Mouse (Mus musculus) embryonic facial prominence, embryonic 13.5 days (tissue): ENCODE measurements around the gene Mrps35. TPM values are rescaled to one million over a fixed set of nuclear protein-coding genes. Genes with fewer than 3 reads are reported as not detected.

Experiments used
- ATAC-seq: fragments of 200-750 bp; cut with Nextera tagmentation; 2 replicates; pipeline ENCODE4 v1.8.0; 2017; ENCODE audit warnings: low read depth; ENCODE audit not compliant: insufficient number of reproducible peaks, insufficient read depth, low FRiP score, low TSS enrichment
- H3K27ac ChIP-seq: fragments of 300-500 bp; sonication (generic); 2 replicates; pipeline ENCODE4 v1.5.1; 2015; ENCODE audit warnings: moderate library complexity, mild to moderate bottlenecking, inconsistent platforms
- H3K27me3 ChIP-seq: fragments of 300-500 bp; sonication (generic); 2 replicates; pipeline ENCODE4 v1.6.1; 2015; ENCODE audit warnings: mild to moderate bottlenecking, inconsistent platforms
- H3K36me3 ChIP-seq: fragments of 300-500 bp; sonication (generic); 2 replicates; pipeline ENCODE4 v1.6.1; 2015; ENCODE audit warnings: mild to moderate bottlenecking, inconsistent platforms
- H3K4me1 ChIP-seq: fragments of 300-500 bp; sonication (generic); 2 replicates; pipeline ENCODE4 v1.6.1; 2015; ENCODE audit warnings: inconsistent platforms
- H3K4me2 ChIP-seq: fragments of 300-500 bp; sonication (generic); 2 replicates; pipeline ENCODE4 v1.6.1; 2015; ENCODE audit warnings: moderate library complexity, mild to moderate bottlenecking, inconsistent platforms
- H3K4me3 ChIP-seq: fragments of 300-500 bp; sonication (generic); 2 replicates; pipeline ENCODE4 v1.5.1; 2015; ENCODE audit warnings: mild to moderate bottlenecking, inconsistent platforms
- H3K9ac ChIP-seq: fragments of 300-500 bp; sonication (generic); 2 replicates; pipeline ENCODE4 v1.6.1; 2015; ENCODE audit warnings: mild to moderate bottlenecking, inconsistent platforms
- H3K9me3 ChIP-seq: fragments of 300-500 bp; sonication (generic); 2 replicates; pipeline ENCODE4 v1.6.1; 2016; ENCODE audit warnings: inconsistent platforms
- WGBS: fragments of 180-500 bp; shearing (Covaris S2); methylation state at CpG from one replicate; pipeline ENCODE4 v1.1.7; 2015; ENCODE audit warnings: mixed read lengths; 5-methylcytosine and 5-hydroxymethylcytosine counted together
- polyA plus RNA-seq: library from polyadenylated mRNA; unstranded; fragments of >200 nt; fragmentation: Nextera tagmentation; extraction: Ambion mirVana; gene quantifications from 2 replicates; pipeline ENCODE4 v1.2.1, GENCODE M21; 2015

Gene Mrps35
- polyA plus RNA-seq: 102 and 106 TPM in 2 replicates

DNA sequence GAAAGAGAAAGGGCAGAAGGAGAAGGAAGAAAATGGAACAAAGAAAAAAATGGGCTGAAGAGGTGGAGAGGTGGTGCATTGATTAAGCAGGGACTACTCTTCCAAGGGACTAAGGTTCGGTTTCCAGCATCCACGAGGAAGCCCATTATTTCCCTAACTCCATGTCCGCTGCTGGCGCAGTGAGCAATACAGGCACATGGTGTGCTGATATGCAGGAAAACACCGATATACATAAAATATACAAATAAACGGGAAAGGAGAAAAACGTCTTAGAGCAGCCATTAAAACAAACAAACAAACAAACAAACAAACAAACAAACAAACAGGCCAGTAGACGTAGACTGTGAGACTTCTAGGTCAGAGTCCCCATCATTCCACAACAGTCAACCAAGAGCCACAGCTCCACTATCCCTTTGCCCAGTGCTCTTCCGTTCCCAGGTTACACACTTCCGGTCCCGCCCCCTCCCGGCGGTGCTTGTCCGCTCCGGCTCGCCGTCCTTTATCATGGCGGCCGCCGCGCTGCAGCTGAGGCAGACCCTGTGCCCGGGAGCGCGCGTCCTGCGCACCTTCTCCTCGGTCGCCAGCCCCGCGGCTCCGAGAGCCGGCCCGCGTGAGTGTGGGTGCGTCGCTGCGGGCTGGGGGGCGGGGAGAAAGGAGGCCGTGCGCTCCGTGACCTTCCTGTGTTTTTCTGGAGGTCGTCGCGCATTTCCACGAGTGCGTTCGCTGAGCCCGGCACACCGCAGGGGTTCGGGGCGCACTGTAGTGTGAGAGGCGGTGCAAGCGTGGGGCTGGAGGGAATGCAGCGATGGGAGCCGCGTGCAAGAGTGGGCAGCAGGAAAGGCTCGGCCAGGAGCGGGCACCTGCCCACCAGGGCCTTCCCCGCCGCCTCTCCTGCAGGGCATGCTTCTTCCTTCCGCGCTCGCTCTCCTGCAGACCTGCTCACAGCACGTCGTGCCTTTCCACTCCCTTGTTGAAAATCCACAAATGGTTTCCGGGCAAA is at the start of gene Mrps35:
TSS of gene Mrps35 (plus strand) at position 474 of the 1,000 bp plus-strand sequence.
- Histone ChIP-seq H3K9ac (peak within 1 kb of the TSS; percentile 96), H3K27me3 (peaks cover 4% of the 10 kb centered on the region; the same call in 1 of the 2 replicates), H3K4me2 (peak within 1 kb of the TSS; percentile 72), H3K4me1 (peaks cover 11% of the 10 kb centered on the region), H3K9me3 (no peaks in the 10 kb centered on the region), H3K36me3 (peaks cover 15% of the 10 kb centered on the region), H3K27ac (peak within 1 kb of the TSS; percentile 89), H3K4me3 (peak within 1 kb of the TSS; percentile 88)
- ATAC-seq: peak; percentile 94
- WGBS: 3% methylated on average over 65 of the region's 66 CpGs

DNA sequence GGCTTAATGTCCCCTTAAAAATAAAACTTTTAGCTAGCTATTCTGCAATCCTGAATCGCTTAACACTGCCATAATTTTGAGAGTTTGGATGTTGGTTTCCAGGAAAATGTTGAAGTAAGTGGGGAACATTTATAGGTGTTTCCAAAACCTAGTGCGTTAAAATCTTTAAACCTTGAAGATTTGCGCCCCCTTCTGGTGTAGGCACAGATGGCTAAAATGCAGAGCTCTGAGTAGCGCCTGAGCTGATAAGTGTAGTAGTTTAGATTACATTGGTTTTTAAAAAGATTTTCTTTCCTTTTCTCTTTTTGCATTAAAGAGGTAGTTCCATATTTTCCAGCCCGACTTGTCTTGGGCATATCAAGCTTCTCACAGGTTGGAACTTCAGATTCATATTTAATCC is 48.3 kb upstream of the Mrps35 start:
- H3K4me1 ChIP-seq: 0 out of 2 replicates have a peak, but pooled peaks cover 9% of the 10 kb centered on the region
- H3K4me3 ChIP-seq: no peak overlapping the region
- H3K36me3 ChIP-seq: peaks cover 38% of the 10 kb centered on the region
- H3K27ac ChIP-seq: no peak overlapping the region
- no peaks in the 10 kb centered on the region for H3K27me3 ChIP-seq
- no peak overlapping the region for H3K4me2 ChIP-seq
- H3K9ac ChIP-seq: no peak overlapping the region
- no peaks in the 10 kb centered on the region for H3K9me3 ChIP-seq
- ATAC-seq: no peak
- WGBS: 45% methylated on average over 5 of the region's 5 CpGs

DNA sequence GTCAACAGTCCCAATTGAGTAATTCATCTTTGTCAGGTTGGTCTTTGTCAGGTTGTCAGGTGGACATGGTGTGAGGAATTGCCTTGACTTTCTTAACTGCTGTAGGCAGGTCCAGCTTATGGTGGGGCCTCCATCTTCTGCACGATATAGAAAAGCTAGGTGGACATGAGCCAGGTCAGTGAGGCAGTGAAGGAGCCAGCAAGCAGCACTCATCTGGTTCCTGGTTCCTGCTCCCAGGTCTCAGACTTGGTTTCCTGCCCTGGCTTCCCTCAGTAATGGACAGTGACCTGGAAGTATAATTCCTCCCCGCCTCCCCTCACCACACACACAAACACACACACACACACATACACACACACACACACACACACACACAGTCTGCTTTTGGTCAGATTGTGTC is 47.2 kb upstream of the Mrps35 start:
- H3K9me3 ChIP-seq: no peaks in the 10 kb centered on the region
- peaks cover 46% of the 10 kb centered on the region for H3K36me3 ChIP-seq
- 92% methylated on average over 2 of the region's 2 CpGs for WGBS
- ATAC-seq: no peak
- no peak overlapping the region for H3K4me2 ChIP-seq
- H3K4me1 ChIP-seq: 0 out of 2 replicates have a peak, but pooled peaks cover 9% of the 10 kb centered on the region
- H3K9ac ChIP-seq: no peak overlapping the region
- no peaks in the 10 kb centered on the region for H3K27me3 ChIP-seq
- no peak overlapping the region for H3K4me3 ChIP-seq
- H3K27ac ChIP-seq: no peak overlapping the region

DNA sequence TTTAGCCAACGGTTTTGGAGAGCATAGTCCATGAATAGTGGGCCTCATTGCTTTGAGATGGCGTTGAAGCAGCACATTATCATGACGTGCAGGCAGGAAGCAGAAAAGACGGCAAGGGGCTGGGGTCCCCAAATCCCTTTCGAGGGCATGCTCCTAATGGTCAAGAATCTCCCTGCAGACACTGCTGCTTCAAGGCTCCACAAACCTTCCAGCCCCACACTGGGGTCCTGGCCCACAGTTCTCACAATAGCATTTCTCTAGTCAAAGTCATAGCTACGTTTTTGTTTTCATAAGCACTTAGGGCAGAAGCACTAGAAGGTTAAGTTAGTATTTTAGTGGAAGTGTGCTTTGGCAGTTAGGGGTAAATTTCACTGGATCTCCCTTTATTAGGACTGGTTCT is 46.7 kb upstream of the Mrps35 start:
- ATAC-seq: no peak
- no peaks in the 10 kb centered on the region for H3K27me3 ChIP-seq
- no peak overlapping the region for H3K27ac ChIP-seq
- no peak overlapping the region for H3K9ac ChIP-seq
- no peak overlapping the region for H3K4me3 ChIP-seq
- no peaks in the 10 kb centered on the region for H3K9me3 ChIP-seq
- H3K4me2 ChIP-seq: no peak overlapping the region
- H3K36me3 ChIP-seq: peaks cover 43% of the 10 kb centered on the region
- WGBS: 89% methylated on average over 6 of the region's 6 CpGs
- 0 out of 2 replicates have a peak, but pooled peaks cover 9% of the 10 kb centered on the region for H3K4me1 ChIP-seq

DNA sequence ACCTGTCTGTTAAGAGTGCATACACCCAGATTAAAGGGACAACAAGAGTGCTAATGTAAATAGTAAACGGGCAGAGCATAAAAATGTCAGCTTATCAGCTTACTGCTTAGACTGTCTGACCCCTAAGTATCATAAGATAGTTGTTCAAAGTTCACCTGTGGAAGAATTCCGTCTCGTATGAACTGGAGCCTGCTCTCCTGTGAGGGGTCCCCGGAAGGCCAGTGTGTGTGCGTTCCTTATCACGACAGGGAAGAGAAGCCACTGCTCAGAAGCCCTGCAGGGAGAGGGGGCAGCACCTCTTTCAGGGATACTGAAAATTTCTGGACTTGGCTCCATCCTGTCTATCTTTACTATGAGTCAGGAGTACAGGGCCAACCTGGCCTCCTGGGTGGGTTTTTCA is 45.6 kb upstream of the Mrps35 start:
- 86% methylated on average over 6 of the region's 6 CpGs for WGBS
- H3K36me3 ChIP-seq: peaks cover 52% of the 10 kb centered on the region

DNA sequence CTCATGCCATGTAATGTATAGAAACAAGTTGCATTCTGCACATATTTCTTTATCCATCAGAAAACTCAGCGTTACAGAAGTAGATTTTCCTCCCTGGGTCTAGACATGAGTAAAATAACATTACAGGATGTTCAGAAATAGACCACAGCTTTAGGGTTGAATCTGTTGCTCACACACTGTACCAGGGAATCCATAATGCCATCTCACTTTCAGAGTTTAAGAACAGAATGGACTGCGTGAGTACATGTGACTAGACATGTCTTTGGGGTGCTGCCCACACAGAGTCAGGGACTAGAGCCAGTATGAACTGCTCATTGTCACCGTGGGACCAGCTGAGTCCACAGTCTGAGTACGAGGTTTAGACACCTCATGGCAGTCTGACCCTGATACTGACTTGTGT is 43.9 kb upstream of the Mrps35 start:
- Histone ChIP-seq H3K4me2 (no peak overlapping the region), H3K4me3 (no peak overlapping the region), H3K9ac (no peak overlapping the region), H3K27me3 (no peaks in the 10 kb centered on the region), H3K9me3 (no peaks in the 10 kb centered on the region), H3K27ac (no peak overlapping the region), H3K4me1 (no peaks in the 10 kb centered on the region), H3K36me3 (peaks cover 57% of the 10 kb centered on the region)
- no peak for ATAC-seq
- 90% methylated on average over 4 of the region's 4 CpGs for WGBS

More for the DNA sequence above, 45.6 kb upstream of the Mrps35 start:
- Histone ChIP-seq H3K4me1 (0 out of 2 replicates have a peak, but pooled peaks cover 9% of the 10 kb centered on the region), H3K27ac (no peak overlapping the region), H3K4me3 (no peak overlapping the region), H3K27me3 (no peaks in the 10 kb centered on the region), H3K4me2 (no peak overlapping the region), H3K9me3 (no peaks in the 10 kb centered on the region), H3K9ac (no peak overlapping the region)
- ATAC-seq: no peak

DNA sequence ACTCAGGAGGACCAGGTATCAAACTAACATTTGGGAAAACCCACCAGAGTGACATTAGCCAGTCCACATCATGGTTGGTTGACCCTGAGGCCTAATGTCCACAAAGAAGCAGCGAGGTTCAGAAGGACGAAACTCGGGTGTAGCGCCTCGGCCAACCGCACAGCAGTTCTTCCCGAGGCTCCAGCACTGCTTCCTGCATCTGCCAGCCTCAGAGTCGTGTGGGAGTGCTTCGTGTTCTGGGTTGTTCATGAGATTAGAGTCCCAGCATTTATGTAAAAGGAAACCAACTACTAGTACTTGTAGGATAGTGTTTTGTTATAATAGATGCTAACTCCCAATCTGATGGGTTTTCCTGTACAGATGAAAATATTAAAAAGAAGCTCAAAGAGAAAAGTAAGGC is 43.3 kb upstream of the Mrps35 start:
- H3K4me1 ChIP-seq: no peaks in the 10 kb centered on the region
- no peak overlapping the region for H3K27ac ChIP-seq
- no peaks in the 10 kb centered on the region for H3K27me3 ChIP-seq
- WGBS: 83% methylated on average over 9 of the region's 9 CpGs
- peaks cover 62% of the 10 kb centered on the region for H3K36me3 ChIP-seq
- H3K4me3 ChIP-seq: no peak overlapping the region
- H3K9ac ChIP-seq: no peak overlapping the region
- H3K4me2 ChIP-seq: no peak overlapping the region
- no peak for ATAC-seq
- H3K9me3 ChIP-seq: no peaks in the 10 kb centered on the region

DNA sequence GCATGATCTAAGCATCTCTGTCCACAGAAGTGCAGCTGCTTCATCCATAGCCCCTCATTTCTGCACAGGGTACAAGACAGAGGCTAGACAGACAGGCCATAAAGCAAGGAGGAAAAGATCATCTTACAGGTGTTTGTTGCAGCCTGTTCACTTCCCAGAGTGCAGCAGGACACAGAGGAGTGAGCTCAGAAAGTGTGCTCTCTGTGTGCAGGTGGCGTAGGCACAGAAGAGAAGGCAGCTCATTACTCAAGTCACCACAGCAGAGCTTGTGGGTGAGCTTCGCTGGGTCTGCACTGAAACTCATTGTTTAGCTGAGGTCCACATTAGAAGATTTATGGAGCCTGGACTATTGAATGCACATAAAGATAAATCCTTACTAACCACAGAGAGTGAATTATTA is 42.8 kb upstream of the Mrps35 start:
- H3K9me3 ChIP-seq: no peaks in the 10 kb centered on the region
- no peak overlapping the region for H3K27ac ChIP-seq
- H3K9ac ChIP-seq: no peak overlapping the region
- no peaks in the 10 kb centered on the region for H3K27me3 ChIP-seq
- H3K36me3 ChIP-seq: peaks cover 62% of the 10 kb centered on the region
- no peak overlapping the region for H3K4me2 ChIP-seq
- 81% methylated on average over 2 of the region's 2 CpGs for WGBS
- no peaks in the 10 kb centered on the region for H3K4me1 ChIP-seq
- no peak for ATAC-seq
- no peak overlapping the region for H3K4me3 ChIP-seq

DNA sequence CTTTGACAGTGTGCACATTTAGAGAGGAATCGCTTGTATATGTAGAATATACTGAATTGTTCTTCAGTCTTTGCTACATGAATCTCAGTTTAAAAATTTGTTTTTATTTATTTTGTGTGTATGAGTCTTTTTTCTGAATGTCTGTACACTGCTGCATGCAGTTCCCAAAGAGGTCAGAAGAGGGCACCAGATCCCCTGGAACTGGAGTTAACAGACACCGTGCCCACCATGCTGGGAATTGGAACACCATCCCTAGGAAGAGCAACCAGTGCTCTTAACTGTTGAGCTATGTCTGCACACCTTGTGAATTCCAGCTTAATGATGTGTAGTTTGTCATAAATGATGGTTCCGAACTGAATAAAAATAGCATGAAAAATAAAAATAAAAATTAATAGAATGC is 34.4 kb upstream of the Mrps35 start:
- Histone ChIP-seq H3K9me3 (no peaks in the 10 kb centered on the region), H3K9ac (no peak overlapping the region), H3K4me2 (no peak overlapping the region), H3K27ac (no peak overlapping the region), H3K4me1 (peaks cover 24% of the 10 kb centered on the region), H3K36me3 (peaks cover 51% of the 10 kb centered on the region), H3K27me3 (no peaks in the 10 kb centered on the region), H3K4me3 (no peak overlapping the region)
- no peak for ATAC-seq
- 64% methylated on average over 3 of the region's 3 CpGs for WGBS

DNA sequence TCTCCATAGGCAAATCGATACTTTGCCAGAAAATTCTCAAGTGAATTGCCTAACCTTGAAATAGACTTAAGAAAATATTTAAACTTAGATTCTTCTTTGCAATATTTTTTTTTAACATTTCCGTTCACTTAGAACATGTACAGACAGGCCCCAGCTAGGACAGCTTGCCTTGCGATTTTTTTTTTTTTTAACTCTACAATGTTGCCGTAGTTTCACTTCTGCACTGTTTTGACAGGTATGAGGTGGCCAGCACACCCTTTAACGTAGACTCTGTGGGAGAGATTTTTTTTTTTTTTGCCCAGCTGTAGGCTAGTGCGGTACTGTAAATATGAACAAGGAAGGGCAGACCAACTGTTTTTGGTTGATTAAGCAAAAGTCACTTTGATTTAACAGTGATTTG is 32.2 kb upstream of the Mrps35 start:
- Histone ChIP-seq H3K36me3 (peaks cover 57% of the 10 kb centered on the region), H3K9ac (no peak overlapping the region), H3K4me1 (peaks cover 24% of the 10 kb centered on the region), H3K4me2 (no peak overlapping the region), H3K27ac (peak overlapping the region; percentile 48; the same call in 1 of the 2 replicates), H3K9me3 (no peaks in the 10 kb centered on the region), H3K4me3 (no peak overlapping the region), H3K27me3 (no peaks in the 10 kb centered on the region)
- ATAC-seq: no peak
- 71% methylated on average over 6 of the region's 6 CpGs for WGBS

DNA sequence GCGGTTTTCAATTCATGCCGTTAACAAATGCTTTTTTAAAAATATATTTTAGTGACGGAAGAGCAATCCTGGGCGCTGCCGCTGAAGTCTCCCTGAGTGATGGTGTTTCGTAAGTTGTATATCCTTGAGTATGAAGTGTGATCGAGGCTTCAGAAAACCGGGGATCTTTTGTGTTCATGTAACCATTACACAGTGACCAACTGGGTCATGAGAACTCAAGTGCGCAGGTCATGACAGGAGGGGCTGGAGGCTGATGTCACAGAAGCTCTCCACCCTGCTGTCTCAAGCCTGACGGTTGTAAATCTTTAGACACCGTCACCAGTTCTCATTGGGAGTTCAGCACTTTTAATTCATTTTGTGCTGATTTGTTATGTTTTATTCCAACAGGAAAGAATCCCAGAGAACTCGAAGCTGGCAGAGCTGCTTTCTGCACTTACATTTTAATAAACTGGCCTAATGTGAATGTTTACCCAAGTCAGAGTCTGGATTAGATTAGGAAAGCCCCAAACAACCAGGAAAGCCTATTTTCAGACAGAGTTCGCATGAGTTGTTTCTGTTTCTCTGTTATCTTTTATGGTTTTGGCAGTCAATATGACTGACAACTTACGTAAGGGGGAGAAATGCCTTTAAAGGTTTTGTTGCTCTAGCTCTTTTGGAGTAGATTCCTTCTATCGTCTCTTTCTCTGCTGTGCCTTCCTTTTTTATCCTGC is 31.6 kb upstream of the Mrps35 start:
- Histone ChIP-seq H3K4me1 (peaks cover 24% of the 10 kb centered on the region), H3K4me3 (no peak overlapping the region), H3K9ac (0 out of 2 replicates have a peak overlapping the region, but pooled peaks have one; percentile 16), H3K9me3 (no peaks in the 10 kb centered on the region), H3K27me3 (no peaks in the 10 kb centered on the region), H3K36me3 (peaks cover 58% of the 10 kb centered on the region), H3K4me2 (peak overlapping the region; percentile 9; the same call in 1 of the 2 replicates), H3K27ac (peak overlapping the region; percentile 64)
- WGBS: 71% methylated on average over 15 of the region's 15 CpGs
- ATAC-seq: no peak
